Comparison of ENCODE assay signal across 13 mouse cellular contexts in genomic region chr11:119130081-119130765, GRCm38 (mm10). TPM values are rescaled to one million over a fixed set of nuclear protein-coding genes. Genes with fewer than 3 reads are reported as not detected.
DNase-seq lines count a peak whose midpoint lies in the region; ATAC-seq lines count a peak whose summit lies in the region.
"Had no signal": no experiment of that assay in that cellular context is flagged by ENCODE, and none has a peak within 500 bp of the region (broad histone marks: within the 10 kb centered on the region; RNA-seq: fewer than 3 reads in every experiment).

No protein-coding gene starts in this region.

- H3K27ac ChIP-seq in heart, embryonic 11.5 days (ENCODE audit: low read depth, low read length): no peak overlapping the region
- peak overlapping the region; percentile 46 for H3K27ac ChIP-seq in hindbrain, embryonic 14.5 days
- no peak overlapping the region for H3K27ac ChIP-seq in midbrain, embryonic 10.5 days (replicated peaks)
- H3K27ac ChIP-seq: heart, adult 2 months; liver, embryonic 13.5 days had no signal

- no peak for ATAC-seq in heart, embryonic 11.5 days (replicated peaks; ENCODE audit: insufficient number of reproducible peaks, low FRiP score, low TSS enrichment)
- peak; percentile 22; the same call in 1 of the 2 replicates for ATAC-seq in hindbrain, embryonic 14.5 days (ENCODE audit: low FRiP score)

- DNase-seq in heart, adult 8-10 months (ENCODE audit: low spot score): no peak
- peak; percentile 60 for DNase-seq in embryo, embryonic 11 days
- DNase-seq in hindbrain, embryonic 14.5 days (ENCODE audit: low spot score): no peak
- no peak for DNase-seq in midbrain, embryonic 10.5 days (ENCODE audit: low spot score)
- no peak for DNase-seq in spleen, postnatal 4 days (ENCODE audit: low spot score in 2 of 2)
- no peak for DNase-seq in layer of hippocampus, adult 8-10 months (ENCODE audit: low spot score in 2 of 2)
- no peak for DNase-seq in left cerebral cortex, postnatal 36 days (ENCODE audit: low spot score in 2 of 2)
- DNase-seq: B cell, adult 2 months; cerebellum, adult 18-20 months; heart, adult 2 months; liver, embryonic 13.5 days; thymus, postnatal 14 days had no signal

- H3K9ac ChIP-seq in heart, embryonic 11.5 days (ENCODE audit: low read depth, low read length): no peak overlapping the region
- peak overlapping the region; percentile 22; the same call in 1 of the 2 replicates for H3K9ac ChIP-seq in hindbrain, embryonic 14.5 days
- H3K9ac ChIP-seq: liver, embryonic 13.5 days had no signal

- H3K9me3 ChIP-seq in heart, embryonic 11.5 days (replicated peaks; ENCODE audit: control insufficient read depth, low read length): no peaks in the 10 kb centered on the region; the same call in 1 of the 2 replicates
- H3K9me3 ChIP-seq in hindbrain, embryonic 14.5 days (ENCODE audit: control insufficient read depth, low read length): no peaks in the 10 kb centered on the region
- H3K9me3 ChIP-seq in midbrain, embryonic 10.5 days (replicated peaks): no peaks in the 10 kb centered on the region; the same call in 1 of the 2 replicates
- H3K9me3 ChIP-seq: liver, embryonic 13.5 days had no signal

- H3K4me1 ChIP-seq in heart, embryonic 11.5 days (ENCODE audit: control insufficient read depth, insufficient read depth, low read length): peaks cover 58% of the 10 kb centered on the region
- H3K4me1 ChIP-seq in hindbrain, embryonic 14.5 days (replicated peaks; ENCODE audit: control insufficient read depth, insufficient read depth, low read length): peaks cover 46% of the 10 kb centered on the region
- H3K4me1 ChIP-seq in midbrain, embryonic 10.5 days: peaks cover 71% of the 10 kb centered on the region

- intact Hi-C loops in left cerebral cortex, postnatal 36 days (cut with DNase I): no loop called here

- H3K4me2 ChIP-seq in heart, embryonic 11.5 days: peak overlapping the region; percentile 49
- H3K4me2 ChIP-seq in hindbrain, embryonic 14.5 days (replicated peaks): peak overlapping the region; percentile 50
- H3K4me2 ChIP-seq: liver, embryonic 13.5 days had no signal

- 0 out of 2 replicates have a peak, but pooled peaks cover 15% of the 10 kb centered on the region for H3K27me3 ChIP-seq in heart, embryonic 11.5 days (ENCODE audit: control insufficient read depth, insufficient read depth, low read length)
- H3K27me3 ChIP-seq in hindbrain, embryonic 14.5 days (ENCODE audit: control insufficient read depth, insufficient read depth, low read length): no peaks in the 10 kb centered on the region
- peaks cover 71% of the 10 kb centered on the region for H3K27me3 ChIP-seq in midbrain, embryonic 10.5 days (ENCODE audit: low read depth, poor library complexity, severe bottlenecking)

- WGBS in heart, embryonic 11.5 days (ENCODE audit: insufficient replicate concordance): 21% methylated on average over 24 of the region's 24 CpGs
- WGBS in hindbrain, embryonic 14.5 days: 11% methylated on average over 23 of the region's 24 CpGs
- WGBS in midbrain, embryonic 10.5 days: 28% methylated on average over 24 of the region's 24 CpGs

- H3K4me3 ChIP-seq in heart, embryonic 11.5 days (ENCODE audit: low read depth, low read length): no peak overlapping the region
- H3K4me3 ChIP-seq in hindbrain, embryonic 14.5 days (replicated peaks; ENCODE audit: low read length): no peak overlapping the region; the same call in 1 of the 2 replicates
- peak overlapping the region; percentile 34; the same call in 1 of the 2 replicates for H3K4me3 ChIP-seq in midbrain, embryonic 10.5 days
- H3K4me3 ChIP-seq: heart, adult 2 months; liver, embryonic 13.5 days had no signal

- H3K36me3 ChIP-seq in heart, embryonic 11.5 days (ENCODE audit: control insufficient read depth, insufficient read depth, low read length): no peaks in the 10 kb centered on the region
- H3K36me3 ChIP-seq in hindbrain, embryonic 14.5 days (replicated peaks; ENCODE audit: control insufficient read depth, insufficient read depth): no peaks in the 10 kb centered on the region
- no peaks in the 10 kb centered on the region for H3K36me3 ChIP-seq in midbrain, embryonic 10.5 days
- H3K36me3 ChIP-seq: liver, embryonic 13.5 days had no signal

RNA-seq across cellular contexts. Expression of gene Cbx4, which starts 44.2 kb away (rescaled TPM):
- polyA plus RNA-seq in heart, embryonic 11.5 days (2014; fragmentation: Nextera tagmentation; extraction: Ambion mirVana): 6.3 and 7.7 TPM in 2 replicates
- total RNA-seq in heart, adult 8-10 months (2022): 10 to 100 TPM in 1 of 4 experiments, 1 to 10 TPM in 3; 5.2 to 12.8 (median 8.4) TPM
- 16.8 and 20.2 TPM in 2 replicates for polyA plus RNA-seq in hindbrain, embryonic 14.5 days (2014; fragmentation: Nextera tagmentation; extraction: Ambion mirVana)
- 5.1 and 7.1 TPM in 2 replicates for polyA plus RNA-seq in midbrain, embryonic 10.5 days (2016; fragmentation: Nextera tagmentation; extraction: Ambion mirVana)
- total RNA-seq in layer of hippocampus, adult 8-10 months (2022): 10 to 100 TPM; 40.7 to 47.2 (median 44.0) TPM
- total RNA-seq in left cerebral cortex, postnatal 36 days (2021): 10 to 100 TPM; 60.9 to 68.6 TPM
